Mouse (Mus musculus) CH12.LX (cell line): ENCODE measurements around the gene Gipc2. TPM values are rescaled to one million over a fixed set of nuclear protein-coding genes. Genes with fewer than 3 reads are reported as not detected.
A peak's percentile ranks its signal among the peaks of the same experiment; 100 is the strongest.

ENCODE experiments used
- DNase-seq: peaks from one replicate; pipeline ENCODE4 v3.0.0-alpha.2; 2013; ENCODE audit errors: extremely low read depth
- H3K27ac ChIP-seq: 2 replicates; pipeline ENCODE4 v1.5.1; 2012; ENCODE audit warnings: low read depth, mild to moderate bottlenecking, control low read depth, moderate library complexity; ENCODE audit not compliant: insufficient read depth
- H3K27me3 ChIP-seq: replicated peaks from 2 replicates; pipeline ENCODE3; 2012; ENCODE audit warnings: inconsistent platforms
- H3K36me3 ChIP-seq, 2 experiments: replicated peaks in 1 of 2; 2 replicates each; pipeline versions ENCODE3 to v1.6.1; 2012; ENCODE audit warnings: inconsistent platforms in 1 of 2, low read length in 1 of 2, mild to moderate bottlenecking in 1 of 2, mixed read lengths in 1 of 2, moderate library complexity in 1 of 2; ENCODE audit not compliant: control insufficient read depth in 1 of 2, insufficient read depth in 1 of 2
- H3K4me1 ChIP-seq, 2 experiments: 2 replicates each; pipeline ENCODE4 v1.6.1; 2012; ENCODE audit warnings: inconsistent platforms in 1 of 2, moderate library complexity in 1 of 2; ENCODE audit not compliant: insufficient read depth in 2 of 2, control insufficient read depth in 1 of 2
- H3K4me2 ChIP-seq: 2 replicates; pipeline ENCODE4 v1.6.1; 2012; ENCODE audit warnings: low read depth, mild to moderate bottlenecking, control low read depth; ENCODE audit not compliant: poor library complexity, insufficient read depth, severe bottlenecking
- H3K4me3 ChIP-seq, 3 experiments: fragments of 150-350 bp in 1 of 3; sonication (generic) in 1 of 3; replicated peaks in 1 of 3; 2 replicates each; pipeline versions ENCODE3 to v1.5.1; 2011 to 2012; ENCODE audit warnings: low read depth in 2 of 3, low read length in 2 of 3, mild to moderate bottlenecking in 2 of 3, moderate library complexity in 2 of 3, control low read depth in 1 of 3, improper control_type of control experiment in 1 of 3, inconsistent platforms in 1 of 3, mixed read lengths in 1 of 3; ENCODE audit not compliant: poor library complexity in 1 of 3
- H3K79me2 ChIP-seq: replicated peaks from 2 replicates; pipeline ENCODE4 v1.6.1; 2012; ENCODE audit warnings: mild to moderate bottlenecking, moderate library complexity; ENCODE audit not compliant: control insufficient read depth, poor library complexity, insufficient read depth, severe bottlenecking; ENCODE audit errors: extremely low read depth
- H3K9ac ChIP-seq: 2 replicates; pipeline ENCODE4 v1.6.1; 2012; ENCODE audit warnings: low read depth, mild to moderate bottlenecking, control low read depth, moderate library complexity; ENCODE audit not compliant: insufficient read depth
- H3K9me3 ChIP-seq: replicated peaks from 2 replicates; pipeline ENCODE3; 2012; ENCODE audit warnings: low read length, inconsistent platforms, mixed read lengths
- BHLHE40 ChIP-seq: IDR thresholded peaks from 2 replicates; pipeline ENCODE4 v1.6.1; 2011; ENCODE audit warnings: mild to moderate bottlenecking, low read depth, low read length, improper control_type of control experiment
- CHD2 ChIP-seq: IDR thresholded peaks from 2 replicates; pipeline ENCODE4 v1.6.1; 2011; ENCODE audit warnings: low read length, improper control_type of control experiment
- CTCF ChIP-seq, 2 experiments: IDR thresholded peaks in 1 of 2; conservative IDR thresholded peaks in 1 of 2; 2 replicates each; pipeline ENCODE4 v1.5.1; 2011 to 2012; ENCODE audit warnings: low read depth in 2 of 2, low read length in 2 of 2, improper control_type of control experiment in 1 of 2, inconsistent platforms in 1 of 2, mild to moderate bottlenecking in 1 of 2, moderate library complexity in 1 of 2
- ELF1 ChIP-seq: IDR thresholded peaks from 2 replicates; pipeline ENCODE4 v1.6.1; 2014; ENCODE audit warnings: low read depth, mild to moderate bottlenecking, inconsistent platforms, low read length, improper control_type of control experiment
- EP300 ChIP-seq: IDR thresholded peaks from 2 replicates; pipeline ENCODE4 v1.6.1; 2011; ENCODE audit warnings: low read length, improper control_type of control experiment
- ETS1 ChIP-seq: conservative IDR thresholded peaks from 2 replicates; pipeline ENCODE4 v1.6.1; 2012; ENCODE audit warnings: low read depth, mild to moderate bottlenecking, inconsistent platforms, low read length, improper control_type of control experiment, moderate library complexity
- IRF4 ChIP-seq: IDR thresholded peaks from 2 replicates; pipeline ENCODE4 v1.6.1; 2014; ENCODE audit warnings: low read depth, mild to moderate bottlenecking, inconsistent platforms, low read length, improper control_type of control experiment
- JUN ChIP-seq: IDR thresholded peaks from 2 replicates; pipeline ENCODE4 v1.6.1; 2011; ENCODE audit warnings: low read depth, mild to moderate bottlenecking, low read length, improper control_type of control experiment, moderate library complexity; ENCODE audit not compliant: insufficient read depth
- JUND ChIP-seq: conservative IDR thresholded peaks from 2 replicates; pipeline ENCODE4 v1.6.1; 2011; ENCODE audit warnings: low read depth, low read length, improper control_type of control experiment
- MEF2A ChIP-seq: IDR thresholded peaks from 2 replicates; pipeline ENCODE4 v1.6.1; 2014; ENCODE audit warnings: low read depth, mild to moderate bottlenecking, inconsistent platforms, low read length, improper control_type of control experiment, borderline replicate concordance
- NRF1 ChIP-seq: IDR thresholded peaks from 2 replicates; pipeline ENCODE4 v1.6.1; 2014; ENCODE audit warnings: low read depth, mild to moderate bottlenecking, inconsistent platforms, low read length, improper control_type of control experiment, moderate library complexity
- POLR2AphosphoS2 ChIP-seq: IDR thresholded peaks from 2 replicates; pipeline ENCODE4 v1.6.1; 2011; ENCODE audit warnings: low read depth, low read length, improper control_type of control experiment
- RAD21 ChIP-seq: IDR thresholded peaks from 2 replicates; pipeline ENCODE4 v1.6.1; 2011; ENCODE audit warnings: low read depth, mild to moderate bottlenecking, low read length, improper control_type of control experiment, moderate library complexity
- SIN3A ChIP-seq: IDR thresholded peaks from 2 replicates; pipeline ENCODE4 v1.6.1; 2012; ENCODE audit warnings: low read length, improper control_type of control experiment, inconsistent platforms
- TBP ChIP-seq: conservative IDR thresholded peaks from 2 replicates; pipeline ENCODE4 v1.6.1; 2011; ENCODE audit warnings: low read depth, low read length, improper control_type of control experiment
- UBTF ChIP-seq: IDR thresholded peaks from 2 replicates; pipeline ENCODE4 v1.6.1; 2012; ENCODE audit warnings: low read depth, mild to moderate bottlenecking, inconsistent platforms, low read length, improper control_type of control experiment, moderate library complexity
- ZKSCAN1 ChIP-seq: IDR thresholded peaks from 2 replicates; pipeline ENCODE4 v1.6.1; 2012; ENCODE audit warnings: low read depth, inconsistent platforms, low read length, improper control_type of control experiment, borderline replicate concordance
- dilution Hi-C: fragments of 300-500 bp; cut with MboI; formaldehyde crosslinking; loops from 2 replicates; pipeline ENCODE4 v1.14.3; 2020; ENCODE audit warnings: low sequenced_read_pairs; ENCODE audit not compliant: extremely low pct_unique_long_range_greater_than_20kb, extremely low pct_ligation_motif_present
- in situ Hi-C: fragments of 300-500 bp; cut with MboI; formaldehyde crosslinking; loops from 3 replicates; pipeline ENCODE4 v1.14.3; 2019; ENCODE audit warnings: low sequenced_read_pairs, low pct_ligation_motif_present, low pct_unique_long_range_greater_than_20kb, mixed read lengths
- polyA plus RNA-seq: library from polyadenylated mRNA; unstranded; fragments of >175 nt; gene quantifications from 2 replicates; pipeline ENCODE4 v1.2.1, GENCODE M21; 2012; ENCODE audit warnings: low read depth; ENCODE audit not compliant: insufficient read length
- total RNA-seq, 2 experiments: library from RNA; depleted of rRNA; stranded (reverse); fragments of 300-350 nt in 1 of 2; fragments of >200 nt in 1 of 2; gene quantifications; 2 replicates each; pipeline ENCODE4 v1.2.3; 2012 to 2014

Gipc2 gene
- total and polyA plus RNA-seq, 3 experiments: 0.24 to 1.2 (median 0.38) TPM

GRCm38 (mm10) chr3:152058235-152058634, 107.8 kb downstream of the Gipc2 start:
- Histone ChIP-seq H3K9ac (no peak overlapping the region), H3K27me3 (no peaks in the 10 kb centered on the region), H3K4me1 (peaks cover 6 to 16% of the 10 kb centered on the region in 2 experiments; a peak in 3 of 4 replicates), H3K4me2 (peak overlapping the region; percentile 41; the same call in 1 of the 2 replicates), H3K27ac (no peak overlapping the region), H3K79me2 (no peaks in the 10 kb centered on the region), H3K9me3 (no peaks in the 10 kb centered on the region), H3K36me3 (no peaks in the 10 kb centered on the region), H3K4me3 (no peak overlapping the region)
- TF ChIP-seq MEF2A: peak; percentile 97
- TF ChIP-seq IRF4: peak; percentile 70; the same call in 1 of the 2 replicates
- 0 out of 2 replicates have a peak, but pooled peaks have one; percentile 29 for TF ChIP-seq JUND
- TF ChIP-seq NRF1: no peak
- peak; percentile 5; the same call in 1 of the 2 replicates for TF ChIP-seq EP300
- no peak for TF ChIP-seq POLR2AphosphoS2
- TF ChIP-seq BHLHE40: 0 out of 2 replicates have a peak, but pooled peaks have one; percentile 32
- no peak for TF ChIP-seq UBTF
- no peak for TF ChIP-seq CTCF (conservative IDR thresholded peaks at IDR 0.05 in 1 of 2, IDR thresholded peaks at IDR 0.05 in 1 of 2; ENCODE audit: low read depth in 2 of 2, low read length in 2 of 2)
- no peak for TF ChIP-seq TBP
- TF ChIP-seq JUN: 0 out of 2 replicates have a peak, but pooled peaks have one; percentile 25
- TF ChIP-seq RAD21: no peak
- no peak for TF ChIP-seq SIN3A
- dilution Hi-C loops: no loop called here
- peak; percentile 65 for DNase-seq
- in situ Hi-C loops: no loop called here

GRCm38 (mm10) chr3:152054260-152054659, 111.8 kb downstream of the Gipc2 start:
- dilution Hi-C loops: no loop called here
- TF ChIP-seq JUN (peak; percentile 41; the same call in 1 of the 2 replicates), ETS1 (0 out of 2 replicates have a peak, but pooled peaks have one; percentile 12), CHD2 (no peak), BHLHE40 (0 out of 2 replicates have a peak, but pooled peaks have one; percentile 10), EP300 (peak; percentile 22; the same call in 1 of the 2 replicates), POLR2AphosphoS2 (no peak), ZKSCAN1 (no peak), IRF4 (0 out of 2 replicates have a peak, but pooled peaks have one; percentile 11), ELF1 (0 out of 2 replicates have a peak, but pooled peaks have one; percentile 18), JUND (peak; percentile 69), MEF2A (no peak)
- TF ChIP-seq, all 38 proteins: peak for 7
- in situ Hi-C loops: no loop called here
- Histone ChIP-seq H3K27me3 (no peaks in the 10 kb centered on the region), H3K4me2 (no peak overlapping the region), H3K9ac (no peak overlapping the region), H3K4me1 (peaks cover 6 to 16% of the 10 kb centered on the region in 2 experiments; a peak in 3 of 4 replicates), H3K4me3 (no peak overlapping the region), H3K79me2 (no peaks in the 10 kb centered on the region), H3K27ac (no peak overlapping the region), H3K9me3 (no peaks in the 10 kb centered on the region), H3K36me3 (no peaks in the 10 kb centered on the region)
- DNase-seq: peak; percentile 20
